Mouse (Mus musculus) urinary bladder, postnatal 25 days (tissue): Measurements from ENCODE around the gene Gm3138.
"Not testable (repeated sequence)": the region's sequence is repeated elsewhere in the genome, so short reads cannot be mapped to it uniquely, and the experiment has no call there.

ENCODE experiments used
- DNase-seq: peaks from one replicate; pipeline ENCODE4 v3.0.0; 2022; ENCODE audit warnings: low spot score

Gm3138 gene

GRCm38 (mm10) chr14:4249331-4249730 lies at the start of gene Gm3138:
Gene Gm3138, plus strand, starts transcription at chr14:4249631.
- not testable (repeated sequence) for DNase-seq

- DNase-seq, result not testable (repeated sequence)
Observed at GRCm38 (mm10) chr14:4269238-4269950, 20.0 kb downstream of the Gm3138 start.

- not testable (repeated sequence) for DNase-seq
Observed at GRCm38 (mm10) chr14:4279828-4280227, 30.4 kb downstream of the Gm3138 start.
